Mouse (Mus musculus) kidney, postnatal 4 days (tissue): ENCODE results near the gene Zfp467.

Experiments used
- DNase-seq, 2 experiments: peaks; one replicate each; pipeline ENCODE4 v3.0.0; 2021; ENCODE audit warnings: mixed read lengths in 2 of 2

The Zfp467 gene

DNA sequence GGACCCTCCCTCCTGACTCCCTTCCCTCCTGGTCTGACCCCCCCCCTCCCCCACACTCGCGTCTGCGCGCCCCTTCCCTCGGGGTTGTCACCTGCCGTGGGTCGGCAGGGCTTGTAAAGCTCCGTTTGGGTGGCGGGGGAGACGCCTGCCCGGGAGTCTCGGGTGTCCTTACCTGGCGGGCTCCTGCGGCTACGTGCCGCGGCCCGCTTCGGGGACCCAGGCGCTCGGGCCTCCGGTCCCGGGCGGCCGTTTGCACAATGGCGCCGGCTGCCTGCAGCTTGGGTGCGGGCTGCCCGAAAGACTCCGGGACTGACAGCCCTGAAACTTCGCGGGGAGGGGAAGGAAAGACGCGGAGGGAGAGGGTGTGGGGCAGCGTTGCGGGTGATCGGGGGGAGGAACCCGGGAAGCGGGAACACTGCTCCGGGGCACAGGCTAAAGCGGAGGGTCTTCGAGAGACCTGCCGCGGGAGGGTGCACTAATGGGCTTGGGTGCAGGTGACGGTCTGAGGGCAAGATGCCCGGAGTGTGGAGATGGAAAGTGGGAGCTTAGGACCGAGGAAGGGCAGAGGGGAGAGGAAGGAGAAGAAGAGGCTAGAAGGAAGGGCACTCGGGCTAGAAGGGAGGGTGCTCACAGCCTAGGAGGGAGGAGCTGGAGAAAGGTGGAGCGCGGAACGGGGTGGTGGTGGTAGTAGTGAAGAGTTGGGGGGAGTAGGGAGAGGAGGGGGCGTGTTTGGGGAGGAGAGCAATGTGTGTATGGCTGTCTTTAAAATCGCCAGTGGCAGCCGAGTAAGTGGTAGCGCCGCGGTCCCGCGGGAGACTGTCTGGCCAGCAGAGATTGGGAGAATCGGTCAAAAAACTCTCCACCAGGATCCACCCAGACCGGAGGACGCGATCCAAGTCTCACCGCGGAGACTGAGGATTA is at the start of gene Zfp467:
Gene Zfp467, minus strand, starts transcription at position 645 of the 921 bp plus-strand sequence.
- peak; percentile 71 to 81 for DNase-seq

DNA sequence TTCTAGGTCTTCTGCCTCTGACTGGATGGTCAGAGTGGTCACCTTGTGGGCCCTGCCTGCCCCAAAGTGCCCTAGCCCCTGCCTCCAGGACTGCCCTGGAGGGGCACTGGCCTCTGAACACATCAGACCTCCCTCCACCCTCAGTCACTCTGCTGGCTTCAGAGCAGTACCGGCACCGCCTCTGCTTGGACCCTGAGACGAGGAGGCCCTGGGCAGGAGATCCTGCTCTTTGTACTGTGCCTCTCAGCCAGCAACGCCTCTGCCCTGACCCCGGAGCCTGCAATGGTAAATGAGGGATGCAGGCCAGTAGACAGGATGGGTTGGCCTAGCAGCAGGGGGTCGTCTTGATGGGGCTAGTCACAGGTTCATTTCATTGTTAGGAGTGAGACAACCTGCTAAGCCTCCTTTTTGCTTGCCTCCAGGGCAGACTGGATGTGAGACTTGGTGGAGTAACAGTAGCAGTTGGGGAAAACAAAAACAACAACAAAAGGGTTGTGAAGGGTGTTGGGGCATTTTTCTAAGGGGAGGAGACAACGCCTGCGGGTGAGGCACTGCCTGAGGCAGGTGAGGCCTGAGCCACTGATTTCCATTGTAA is 47.6 kb upstream of the Zfp467 start:
- DNase-seq, result peak; percentile 29 to 59

DNA sequence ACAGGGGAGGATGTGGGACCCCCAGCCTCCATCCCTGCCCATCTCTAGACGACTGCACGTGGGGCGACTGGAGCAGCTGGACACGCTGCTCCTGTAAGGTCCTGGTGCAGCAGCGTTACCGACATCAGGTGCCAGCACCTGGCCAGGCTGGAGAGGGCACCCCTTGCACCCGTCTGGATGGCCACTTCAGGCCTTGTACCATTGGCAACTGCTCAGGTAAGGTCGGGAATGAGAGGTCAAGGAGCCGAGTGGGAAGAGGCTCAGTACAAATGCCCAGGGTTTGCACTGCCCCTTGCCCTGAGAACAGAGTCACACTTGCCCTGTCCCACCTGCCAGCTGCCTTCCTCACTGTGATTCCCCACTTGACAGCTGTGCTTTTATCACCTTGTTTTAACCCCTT is 45.7 kb upstream of the Zfp467 start:
- no peak for DNase-seq

DNA sequence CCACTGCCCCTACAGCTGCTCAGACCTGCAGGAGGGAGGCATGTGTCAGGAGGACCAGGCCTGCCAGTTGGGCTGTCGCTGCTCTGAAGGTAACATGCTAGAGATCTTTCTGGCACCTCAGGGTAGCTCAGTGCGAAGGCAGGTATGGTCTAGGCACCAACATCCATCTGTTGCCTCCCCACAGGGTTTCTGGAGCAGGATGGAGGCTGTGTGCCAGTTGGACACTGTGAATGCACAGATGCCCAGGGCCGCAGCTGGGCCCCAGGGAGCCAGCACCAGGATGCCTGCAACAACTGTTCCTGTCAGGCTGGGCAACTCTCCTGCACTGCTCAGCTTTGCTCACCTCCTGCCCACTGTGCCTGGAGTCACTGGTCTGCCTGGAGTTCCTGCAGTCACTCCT is 44.1 kb upstream of the Zfp467 start:
- DNase-seq, result no peak

DNA sequence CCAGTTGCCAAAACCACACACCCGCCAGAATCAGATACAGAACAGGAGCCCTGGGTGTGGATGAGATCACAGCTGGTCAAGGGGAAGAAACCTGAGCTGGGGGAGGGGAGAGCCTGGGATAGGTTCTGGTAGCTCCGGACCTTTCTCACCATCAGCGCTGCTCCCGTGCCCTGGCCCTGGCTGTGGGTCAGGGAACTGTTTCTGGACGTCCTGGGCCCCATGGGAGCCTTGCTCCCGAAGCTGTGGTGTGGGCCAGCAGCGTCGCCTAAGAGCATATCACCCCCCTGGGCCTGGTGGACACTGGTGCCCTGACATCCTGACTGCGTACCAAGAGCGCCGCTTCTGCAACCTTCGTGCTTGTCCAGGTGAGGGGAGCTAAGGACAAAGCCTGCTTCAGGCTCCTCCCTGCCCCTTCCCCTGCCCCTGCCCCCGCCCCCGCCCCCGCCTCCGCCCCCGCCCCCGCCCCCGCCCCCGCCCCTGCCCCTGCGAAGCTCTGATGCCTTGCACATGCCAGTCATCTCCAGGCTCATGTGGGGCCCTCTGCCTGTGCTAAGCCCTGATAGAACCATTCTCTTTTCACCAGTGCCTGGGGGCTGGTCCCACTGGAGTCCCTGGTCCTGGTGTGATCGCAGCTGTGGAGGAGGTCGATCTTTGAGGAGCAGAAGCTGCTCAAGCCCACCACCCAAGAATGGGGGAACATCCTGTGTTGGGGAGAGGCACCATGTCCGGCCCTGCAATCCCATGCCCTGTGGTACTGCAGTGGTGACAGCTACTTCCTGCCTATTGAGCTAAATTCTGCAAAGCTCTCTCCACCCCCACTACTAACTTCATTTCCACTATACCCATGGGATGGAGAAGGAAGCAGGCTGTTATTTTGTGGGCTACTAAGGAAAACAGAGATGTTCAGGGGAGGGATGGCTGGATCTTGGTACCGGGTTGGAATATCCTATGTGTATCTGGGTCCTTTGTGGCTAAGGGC is 42.4 kb upstream of the Zfp467 start:
- peak; percentile 30 to 52 for DNase-seq

DNA sequence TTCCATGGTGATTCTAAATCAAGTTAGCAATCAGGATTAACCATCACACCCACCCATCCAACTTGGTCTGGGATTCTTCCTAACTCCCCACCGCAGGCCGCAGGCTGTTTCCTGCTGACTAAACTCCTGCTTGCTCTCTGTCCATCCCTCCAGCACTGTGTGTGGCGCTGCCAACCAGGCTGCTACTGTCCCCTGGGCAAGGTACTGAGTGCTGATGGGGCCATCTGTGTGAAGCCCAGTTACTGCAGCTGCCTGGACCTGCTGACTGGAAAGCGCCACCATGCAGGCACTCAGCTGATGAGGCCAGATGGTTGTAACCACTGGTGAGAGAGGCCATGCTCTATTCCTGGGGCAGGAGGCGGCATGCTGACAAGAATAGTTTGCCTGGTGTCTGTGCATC is 36.9 kb upstream of the Zfp467 start:
- no peak for DNase-seq

DNA sequence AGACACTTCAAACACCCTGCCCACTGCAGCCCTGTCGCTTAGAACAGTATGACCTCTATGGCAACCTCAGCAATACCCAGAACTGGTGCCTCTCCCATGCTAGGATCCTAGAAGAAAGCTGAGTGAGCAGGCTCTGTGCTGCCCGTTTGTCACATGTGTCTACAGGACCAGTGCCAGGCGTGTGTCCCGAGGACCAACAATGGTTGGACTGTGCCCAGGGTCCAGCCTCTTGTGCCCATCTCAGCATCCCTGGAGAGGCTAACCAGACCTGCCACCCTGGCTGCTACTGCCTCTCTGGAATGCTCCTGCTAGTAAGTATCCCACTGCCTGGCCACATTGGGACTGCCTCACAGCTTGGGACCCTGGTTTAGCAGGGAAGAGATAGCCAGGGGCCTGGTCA is 32.8 kb upstream of the Zfp467 start:
- DNase-seq, result peak in 1 of 2 experiments; percentile 22

DNA sequence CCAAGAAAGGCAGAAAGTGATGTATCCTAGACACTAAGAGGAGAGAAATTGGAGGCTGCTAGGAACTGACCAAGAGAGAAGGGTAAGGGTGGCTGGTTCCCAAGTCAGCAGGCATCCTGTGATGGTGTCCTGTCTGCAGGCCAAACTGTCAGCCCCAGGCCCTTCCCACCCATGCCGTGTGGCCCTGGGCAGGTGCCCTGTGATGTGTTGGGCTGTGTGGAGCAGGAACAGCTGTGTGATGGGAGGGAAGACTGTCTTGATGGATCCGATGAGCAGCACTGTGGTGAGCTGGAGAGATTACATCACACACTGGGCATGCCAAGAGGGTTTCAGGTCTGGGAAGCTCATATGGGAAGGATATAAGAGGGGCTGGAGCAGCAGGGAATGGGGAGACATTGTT is 25.1 kb upstream of the Zfp467 start:
- DNase-seq, result no peak

DNA sequence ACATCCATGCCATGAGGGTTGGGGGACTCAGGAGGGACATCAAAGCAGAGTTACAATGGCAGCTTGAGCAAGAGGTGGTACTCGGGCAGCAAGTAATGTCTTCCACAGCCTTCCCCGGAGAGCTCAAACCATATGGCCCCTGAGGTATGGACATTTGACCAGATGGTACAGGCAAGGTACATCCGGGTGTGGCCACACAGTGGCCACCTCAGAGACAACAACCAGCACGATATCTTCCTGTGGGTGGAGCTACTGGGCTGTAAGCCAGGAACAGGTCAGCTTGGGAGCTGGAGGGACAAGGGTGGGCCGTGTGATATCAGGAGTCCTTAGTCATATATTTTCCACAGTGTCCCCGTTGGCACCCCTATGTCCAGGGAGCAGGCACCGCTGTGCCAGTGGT is 21.9 kb upstream of the Zfp467 start:
- DNase-seq, result no peak

DNA sequence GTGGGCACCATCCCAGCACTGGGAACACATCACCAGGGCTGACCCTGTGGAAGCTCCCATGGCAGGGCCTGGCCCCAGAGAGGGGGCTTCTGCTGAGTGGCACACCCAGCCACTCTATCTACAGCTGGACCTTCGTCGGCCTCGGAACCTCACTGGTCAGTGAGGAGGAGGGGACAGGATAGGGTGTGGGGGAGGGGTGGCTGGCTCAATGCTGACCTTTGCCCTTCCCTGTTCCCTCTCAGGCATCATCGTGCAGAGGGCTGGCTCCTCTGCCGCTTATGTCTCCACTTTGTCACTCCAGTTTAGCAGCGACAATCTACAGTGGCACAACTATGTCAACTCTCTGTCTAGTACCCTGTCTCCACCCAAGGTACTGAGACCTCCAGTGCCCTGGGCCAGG is 21.1 kb upstream of the Zfp467 start:
- DNase-seq, result peak in 1 of 2 experiments; percentile 31

DNA sequence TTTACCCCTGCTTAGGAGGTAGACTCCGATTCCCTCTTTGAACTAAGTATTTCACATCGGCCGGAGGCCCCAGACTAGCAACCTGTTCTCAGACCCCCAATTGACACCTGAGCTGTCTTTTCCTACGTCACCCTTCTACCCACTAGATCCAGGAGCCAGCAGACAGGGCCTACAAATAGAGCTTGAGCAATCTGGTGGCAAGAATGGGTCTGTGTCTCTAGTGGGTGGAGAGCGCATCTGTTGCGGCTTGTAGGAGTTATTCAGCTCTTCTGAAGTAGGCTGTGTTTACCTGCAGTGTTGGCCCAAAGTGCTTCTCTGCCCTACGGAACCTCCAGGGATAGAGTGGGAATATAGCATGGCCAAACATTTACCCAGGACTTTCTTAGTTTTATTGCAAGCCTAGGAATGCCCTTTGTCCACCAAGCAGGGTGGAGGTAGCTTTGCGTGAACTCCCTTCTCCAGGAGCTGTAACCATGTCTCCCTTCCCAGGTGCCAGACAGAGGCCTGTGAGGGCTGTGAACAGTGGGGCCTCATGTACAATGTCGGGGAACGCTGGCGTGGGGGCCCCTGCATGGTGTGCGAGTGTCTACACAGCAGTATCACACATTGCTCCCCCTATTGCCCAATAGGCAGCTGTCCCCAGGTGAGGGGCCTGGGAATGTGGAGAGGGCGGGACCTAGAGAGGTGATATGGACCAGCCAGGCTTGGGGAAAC is 19.5 kb upstream of the Zfp467 start:
- no peak for DNase-seq

DNA sequence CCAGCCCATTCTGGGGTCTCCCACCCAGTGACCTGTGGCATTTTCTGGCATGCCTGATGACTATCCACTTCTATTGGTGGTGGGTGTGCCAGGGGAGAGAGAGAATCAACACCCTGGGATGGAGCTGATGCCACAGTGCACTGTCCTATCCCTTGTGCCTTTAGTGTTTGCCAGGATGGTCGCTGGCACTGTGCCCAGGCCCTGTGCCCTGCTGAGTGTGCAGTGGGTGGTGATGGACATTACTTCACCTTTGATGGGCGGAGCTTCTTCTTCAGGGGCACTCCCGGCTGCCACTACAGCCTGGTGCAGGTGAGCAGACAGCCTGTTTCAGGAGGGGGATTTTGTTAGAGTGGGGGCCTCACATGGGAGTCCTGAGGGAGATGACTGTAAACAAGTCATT is 7.1 kb upstream of the Zfp467 start:
- peak in 1 of 2 experiments; percentile 32 for DNase-seq

DNA sequence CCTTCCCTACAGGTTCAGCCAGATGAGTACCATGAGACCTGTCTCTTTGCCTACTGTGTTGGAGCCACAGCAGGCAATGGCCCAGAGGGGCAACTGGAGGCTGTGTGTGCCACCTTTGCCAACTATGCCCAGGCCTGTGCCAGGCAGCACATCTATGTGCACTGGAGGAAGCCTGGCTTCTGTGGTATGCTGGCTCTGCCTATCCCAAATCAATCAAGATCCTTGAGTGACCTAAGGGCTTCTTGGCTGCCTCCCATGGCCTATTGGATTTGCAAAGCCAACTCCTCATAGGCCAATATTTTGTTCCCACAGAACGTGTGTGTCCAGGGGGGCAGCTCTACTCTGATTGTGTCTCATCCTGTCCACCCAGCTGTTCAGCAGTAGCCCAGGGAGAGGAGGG is 6.5 kb upstream of the Zfp467 start:
- no peak for DNase-seq

DNA sequence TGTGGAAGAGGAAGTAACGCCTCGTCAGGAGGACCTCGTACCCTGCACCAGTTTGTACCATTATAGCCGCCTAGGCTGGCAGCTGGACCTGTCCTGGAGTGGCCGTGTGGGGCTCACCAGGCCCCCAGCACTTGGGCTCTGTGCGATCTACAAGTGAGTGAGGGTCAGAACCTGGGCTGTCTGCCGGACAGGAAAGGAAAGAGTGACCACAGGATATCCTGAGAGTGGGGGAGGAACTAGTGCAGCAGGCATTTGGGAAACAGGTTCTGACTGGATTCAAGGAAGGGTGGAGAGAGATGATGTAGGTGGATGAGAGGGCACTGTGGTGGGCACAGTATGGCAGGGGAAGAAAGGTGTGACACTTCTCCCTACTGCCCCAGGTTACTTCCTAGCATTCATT is 2.9 kb upstream of the Zfp467 start:
- DNase-seq, result peak; percentile 22 to 46

DNA sequence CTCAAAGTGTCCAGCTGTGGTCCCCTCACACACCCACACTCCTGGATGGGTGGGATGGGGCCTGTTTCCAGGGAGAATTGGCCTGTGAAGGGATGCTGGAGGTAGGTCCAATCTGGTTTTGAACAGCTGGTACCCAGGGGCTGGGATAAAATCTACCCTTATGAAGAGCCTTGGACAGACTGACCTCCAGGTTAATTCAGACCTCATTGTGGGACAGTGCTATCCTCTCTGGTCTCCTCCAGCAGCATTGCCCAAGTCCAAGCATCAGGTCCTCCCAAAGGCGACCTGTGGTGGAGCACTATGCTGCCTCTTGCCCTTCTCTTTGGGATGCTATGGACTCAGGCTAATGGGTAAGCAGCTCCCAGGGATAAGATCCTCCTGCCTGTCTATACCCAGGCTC is 2.3 kb upstream of the Zfp467 start, which contains the start of gene Sspo:
Gene Sspo, plus strand, starts transcription at position 301 of the 400 bp plus-strand sequence.
- DNase-seq, result no peak

DNA sequence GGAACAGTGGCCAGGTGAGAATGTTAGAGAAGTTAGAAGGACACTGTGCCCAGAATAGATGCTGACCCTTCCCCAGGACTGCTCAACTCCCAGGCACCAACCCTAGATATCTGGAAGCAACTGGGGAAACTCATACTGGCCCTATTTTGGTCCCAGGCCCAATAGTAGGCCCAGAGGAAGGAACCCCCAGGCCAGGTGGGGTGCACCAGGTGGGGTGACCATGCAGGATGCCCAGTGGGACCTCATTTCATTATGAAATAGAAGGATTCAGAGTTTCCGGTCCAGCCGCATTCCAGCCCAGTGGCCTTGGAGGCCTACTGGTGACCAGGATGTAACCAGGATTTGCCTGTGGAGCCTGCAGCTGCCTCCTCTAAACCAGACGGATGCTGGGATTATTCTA is 1.3 kb upstream of the Zfp467 start:
- peak in 1 of 2 experiments; percentile 42 for DNase-seq

DNA sequence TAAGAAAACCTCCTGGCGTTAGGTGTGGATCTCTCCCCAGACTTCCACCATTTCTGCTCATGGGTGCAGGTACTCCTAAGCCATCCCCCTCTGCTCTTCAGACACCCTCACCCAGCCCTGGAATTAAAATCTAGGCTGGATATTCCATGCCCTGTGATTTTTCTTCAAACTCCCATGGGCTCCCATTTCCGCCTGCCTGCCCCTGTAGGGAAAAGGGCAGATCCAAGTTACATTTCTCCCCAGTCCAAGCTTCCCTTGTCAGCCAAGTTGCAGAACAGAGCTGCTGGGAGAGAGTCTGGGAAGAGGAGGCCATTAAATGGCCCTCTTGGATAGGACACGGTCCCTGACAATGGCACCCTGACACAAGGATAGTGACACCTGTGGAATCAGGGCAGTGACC is 631 bp upstream of the Zfp467 start:
- DNase-seq, result peak; percentile 28 to 50

DNA sequence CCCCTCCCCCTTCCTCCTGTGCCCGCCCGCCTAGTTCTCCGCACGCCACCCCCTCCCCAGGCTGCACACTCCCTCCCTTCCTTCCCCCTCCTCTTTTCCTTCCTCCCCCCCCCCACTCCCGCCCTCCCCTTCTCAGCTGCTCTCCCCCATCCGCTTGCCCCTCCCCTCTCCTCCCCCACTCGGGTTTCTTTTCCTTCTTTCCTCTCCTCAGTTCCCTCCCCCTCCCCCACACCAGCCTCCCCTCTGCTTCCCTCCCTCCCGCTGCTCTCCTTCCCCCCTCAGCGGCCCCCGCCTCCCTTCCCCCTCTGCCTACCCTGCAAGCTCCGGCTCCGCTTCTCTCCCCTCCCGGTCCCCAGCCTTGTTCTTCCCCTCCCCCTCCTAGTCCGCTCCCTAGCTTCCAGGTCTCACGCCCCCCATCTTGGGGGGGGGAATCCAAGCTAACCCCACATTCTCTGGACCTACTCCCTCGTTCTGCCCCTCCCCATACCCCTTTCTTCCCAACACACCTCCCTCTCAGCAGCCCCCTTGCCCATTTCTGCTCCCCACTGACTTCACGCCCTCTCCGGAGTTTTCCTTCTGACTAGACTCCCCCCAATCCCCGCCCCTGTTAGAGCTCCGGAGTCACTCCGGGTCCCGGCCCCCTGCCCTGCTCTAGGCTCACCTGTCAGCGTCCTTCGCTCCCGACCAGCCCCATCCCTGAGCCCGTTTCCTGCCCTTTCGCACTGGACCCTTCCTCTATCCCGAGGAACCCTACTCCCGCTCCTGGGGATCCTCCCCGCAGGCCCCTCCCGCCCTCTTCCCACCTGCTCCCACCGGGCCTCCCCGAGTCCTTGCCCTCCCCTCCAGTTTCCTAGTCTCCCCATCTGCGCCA is 1.1 kb downstream of the Zfp467 start:
- peak; percentile 96 to 97 for DNase-seq

DNA sequence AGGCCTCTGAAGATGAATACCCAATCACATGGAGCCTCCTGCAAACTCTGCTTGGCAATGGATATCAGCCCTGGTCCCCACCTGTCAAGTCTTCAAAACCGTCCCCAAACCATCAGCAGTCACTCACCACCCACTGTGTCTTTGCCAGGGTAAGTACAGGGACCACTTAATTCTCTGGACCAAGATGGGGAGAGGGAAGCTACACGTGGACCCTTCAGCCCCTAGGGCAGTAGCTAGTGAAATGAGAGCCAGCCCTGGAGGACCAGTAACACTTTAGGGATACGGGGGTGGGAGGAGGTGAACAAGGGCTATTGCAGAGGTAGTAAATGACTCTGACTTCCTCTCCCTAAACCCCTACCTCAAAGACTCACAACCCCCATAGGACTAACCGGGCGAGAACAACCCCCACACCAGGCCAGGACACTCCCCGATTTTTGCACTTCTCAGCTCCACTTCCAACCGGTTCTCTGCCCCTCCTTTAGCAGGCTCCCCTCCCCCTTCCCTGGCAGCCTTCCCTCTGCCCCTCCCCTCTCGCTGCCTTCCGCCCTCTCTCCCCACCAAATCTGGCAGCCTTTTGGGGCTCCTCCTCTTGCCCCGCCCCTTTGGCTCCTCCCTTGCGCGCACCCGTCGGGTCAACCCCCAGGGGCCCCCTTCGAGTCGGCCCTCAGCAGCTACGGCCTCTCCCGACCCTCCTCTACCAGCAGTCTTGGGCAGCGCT is 1.9 kb downstream of the Zfp467 start:
- peak; percentile 98 to 99 for DNase-seq

DNA sequence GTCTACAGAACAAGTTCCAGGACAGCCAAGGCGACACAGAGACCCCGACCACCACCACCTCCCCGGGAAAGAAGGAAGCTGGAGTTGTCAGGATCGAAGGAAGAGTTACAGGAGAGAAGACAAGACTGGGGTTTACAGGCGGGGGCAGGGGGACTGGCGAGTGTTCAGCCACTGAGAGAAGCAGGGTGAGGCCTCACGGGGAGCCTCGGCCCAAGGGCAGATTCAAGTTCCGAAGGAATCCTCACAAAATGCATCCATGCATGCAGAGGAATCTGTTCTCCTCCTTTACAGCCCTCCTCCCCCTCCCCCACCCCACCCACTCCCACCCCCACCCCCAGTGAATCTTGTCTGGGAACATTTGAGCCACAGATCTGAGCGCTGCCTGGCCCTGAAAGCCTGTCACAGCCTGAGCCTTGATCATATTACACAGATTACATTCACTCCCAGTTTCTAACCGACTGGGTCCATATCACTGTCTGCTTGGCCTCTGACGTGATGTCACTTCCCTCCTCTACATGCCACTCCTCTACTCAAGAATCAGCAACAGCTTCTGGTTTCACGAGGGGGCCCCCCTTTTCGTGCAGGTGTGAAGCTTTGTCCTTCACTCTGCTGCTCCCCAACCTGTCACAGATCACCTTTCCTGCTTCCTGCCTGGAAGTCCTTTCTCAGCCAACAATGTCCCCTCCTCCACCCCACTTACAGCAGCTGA is 5.2 kb downstream of the Zfp467 start:
- peak; percentile 32 to 56 for DNase-seq
